Mouse (Mus musculus) forebrain, embryonic 11.5 days (tissue): ENCODE measurements around the gene Selplg. TPM values are rescaled to one million over a fixed set of nuclear protein-coding genes. Genes with fewer than 3 reads are reported as not detected.
"Not testable (repeated sequence)": the region's sequence is repeated elsewhere in the genome, so short reads cannot be mapped to it uniquely, and the experiment has no call there.

Experiments
- ATAC-seq: fragments of 200-750 bp; cut with Nextera tagmentation; replicated peaks from 2 replicates; pipeline ENCODE4 v1.8.0; 2017; ENCODE audit warnings: moderate TSS enrichment; ENCODE audit not compliant: low FRiP score
- DNase-seq: peaks from one replicate; pipeline ENCODE4 v3.0.0-alpha.2; 2017; ENCODE audit warnings: low spot score
- H3K27ac ChIP-seq: fragments of 300-500 bp; sonication (generic); 2 replicates; pipeline ENCODE4 v1.5.1; 2014; ENCODE audit warnings: low read depth, low read length
- H3K27me3 ChIP-seq: fragments of 300-500 bp; sonication (generic); 2 replicates; pipeline ENCODE4 v1.6.1; 2014; ENCODE audit warnings: mild to moderate bottlenecking, low read length, mixed read lengths; ENCODE audit not compliant: control insufficient read depth, insufficient read depth
- H3K36me3 ChIP-seq: fragments of 300-500 bp; sonication (generic); 2 replicates; pipeline ENCODE4 v1.6.1; 2014; ENCODE audit warnings: mild to moderate bottlenecking, low read length, moderate library complexity, mixed read lengths; ENCODE audit not compliant: control insufficient read depth, insufficient read depth
- H3K4me1 ChIP-seq: fragments of 300-500 bp; sonication (generic); replicated peaks from 2 replicates; pipeline ENCODE4 v1.6.1; 2014; ENCODE audit warnings: low read length, mixed read lengths; ENCODE audit not compliant: control insufficient read depth, insufficient read depth
- H3K4me2 ChIP-seq: fragments of 300-500 bp; sonication (generic); 2 replicates; pipeline ENCODE4 v1.6.1; 2014; ENCODE audit warnings: low read depth, mild to moderate bottlenecking, low read length, moderate library complexity, mixed read lengths; ENCODE audit not compliant: severe bottlenecking
- H3K4me3 ChIP-seq: fragments of 300-500 bp; sonication (generic); 2 replicates; pipeline ENCODE4 v1.5.1; 2014; ENCODE audit warnings: low read depth, low read length
- H3K9ac ChIP-seq: fragments of 300-500 bp; sonication (generic); 2 replicates; pipeline ENCODE4 v1.6.1; 2014; ENCODE audit warnings: low read length
- H3K9me3 ChIP-seq: fragments of 300-500 bp; sonication (generic); 2 replicates; pipeline ENCODE4 v1.6.1; 2016; ENCODE audit warnings: low read length, mixed read lengths; ENCODE audit not compliant: control insufficient read depth
- WGBS: fragments of 180-500 bp; shearing (Covaris S2); extraction: QIAGEN DNeasy Blood & Tissue Kit; methylation state at CpG from one replicate; pipeline ENCODE4 v1.1.7; 2014; 5-methylcytosine and 5-hydroxymethylcytosine counted together
- polyA plus RNA-seq: library from polyadenylated mRNA; unstranded; fragments of >200 nt; fragmentation: Nextera tagmentation; extraction: Ambion mirVana; gene quantifications from 2 replicates; pipeline ENCODE4 v1.2.1, GENCODE M21; 2014

Gene Selplg
- polyA plus RNA-seq, 1 experiment from 2014 or later: 0.67 TPM

- no peaks in the 10 kb centered on the region for H3K27me3 ChIP-seq
- H3K9me3 ChIP-seq: no peaks in the 10 kb centered on the region; the same call in 1 of the 2 replicates
- DNase-seq (no peak), ATAC-seq (no peak)
- H3K9ac ChIP-seq: no peak overlapping the region
- no peaks in the 10 kb centered on the region for H3K36me3 ChIP-seq
- H3K4me2 ChIP-seq: no peak overlapping the region
- H3K4me3 ChIP-seq: no peak overlapping the region
- WGBS: 39% methylated on average over 27 of the region's 27 CpGs
- H3K4me1 ChIP-seq: peaks cover 3% of the 10 kb centered on the region; the same call in 1 of the 2 replicates
- no peak overlapping the region for H3K27ac ChIP-seq
These were observed 18.1 kb downstream of the Selplg start for GRCm38 (mm10) chr5:113814111-113815040.

- H3K9ac ChIP-seq: no peak overlapping the region
- H3K4me1 ChIP-seq: peaks cover 3% of the 10 kb centered on the region; the same call in 1 of the 2 replicates
- no peaks in the 10 kb centered on the region for H3K36me3 ChIP-seq
- 29% methylated on average over 9 of the region's 9 CpGs for WGBS
- DNase-seq (no peak), ATAC-seq (no peak)
- no peaks in the 10 kb centered on the region for H3K27me3 ChIP-seq
- no peaks in the 10 kb centered on the region; the same call in 1 of the 2 replicates for H3K9me3 ChIP-seq
- no peak overlapping the region for H3K4me3 ChIP-seq
- no peak overlapping the region for H3K27ac ChIP-seq
- H3K4me2 ChIP-seq: no peak overlapping the region
These were observed 18.8 kb downstream of the Selplg start for GRCm38 (mm10) chr5:113813608-113814007.

- peaks cover 3% of the 10 kb centered on the region; the same call in 1 of the 2 replicates for H3K4me1 ChIP-seq
- no peaks in the 10 kb centered on the region for H3K27me3 ChIP-seq
- H3K9me3 ChIP-seq: no peaks in the 10 kb centered on the region; the same call in 1 of the 2 replicates
- ATAC-seq (no peak), DNase-seq (no peak)
- H3K9ac ChIP-seq: no peak overlapping the region
- no peaks in the 10 kb centered on the region for H3K36me3 ChIP-seq
- H3K27ac ChIP-seq: no peak overlapping the region
- H3K4me3 ChIP-seq: no peak overlapping the region
- no peak overlapping the region for H3K4me2 ChIP-seq
- whole genome bisulfite sequencing: 93% methylated on average over 2 of the region's 2 CpGs
These were observed 19.8 kb downstream of the Selplg start for GRCm38 (mm10) chr5:113812638-113813037.

- H3K27me3 ChIP-seq, H3K36me3 ChIP-seq, H3K4me1 ChIP-seq, DNase-seq, ATAC-seq, H3K4me3 ChIP-seq, H3K9ac ChIP-seq, H3K9me3 ChIP-seq, H3K27ac ChIP-seq, H3K4me2 ChIP-seq: not testable (repeated sequence)
- WGBS: 25% methylated on average over 11 of the region's 12 CpGs
These were observed 20.5 kb downstream of the Selplg start for GRCm38 (mm10) chr5:113811824-113812420.

- H3K4me2 ChIP-seq: no peak overlapping the region
- whole genome bisulfite sequencing: 93% methylated on average over 4 of the region's 4 CpGs
- ATAC-seq (no peak), DNase-seq (no peak)
- H3K4me3 ChIP-seq: no peak overlapping the region
- H3K27me3 ChIP-seq: no peaks in the 10 kb centered on the region
- H3K4me1 ChIP-seq: no peaks in the 10 kb centered on the region
- H3K27ac ChIP-seq: no peak overlapping the region
- no peaks in the 10 kb centered on the region for H3K36me3 ChIP-seq
- H3K9me3 ChIP-seq: no peaks in the 10 kb centered on the region; the same call in 1 of the 2 replicates
- H3K9ac ChIP-seq: no peak overlapping the region
These were observed 22.3 kb downstream of the Selplg start for GRCm38 (mm10) chr5:113810111-113810510.

- DNase-seq (no peak), ATAC-seq (no peak)
- H3K4me1 ChIP-seq: no peaks in the 10 kb centered on the region
- H3K27me3 ChIP-seq: no peaks in the 10 kb centered on the region
- no peak overlapping the region for H3K4me3 ChIP-seq
- H3K36me3 ChIP-seq: no peaks in the 10 kb centered on the region
- WGBS: 79% methylated on average over 2 of the region's 2 CpGs
- no peak overlapping the region for H3K4me2 ChIP-seq
- H3K9me3 ChIP-seq: no peaks in the 10 kb centered on the region; the same call in 1 of the 2 replicates
- no peak overlapping the region for H3K27ac ChIP-seq
- no peak overlapping the region for H3K9ac ChIP-seq
These were observed 24.3 kb downstream of the Selplg start for GRCm38 (mm10) chr5:113808177-113808576.

- Histone ChIP-seq H3K9me3 (no peaks in the 10 kb centered on the region; the same call in 1 of the 2 replicates), H3K9ac (no peak overlapping the region), H3K4me2 (no peak overlapping the region), H3K4me1 (no peaks in the 10 kb centered on the region), H3K27me3 (no peaks in the 10 kb centered on the region), H3K36me3 (no peaks in the 10 kb centered on the region), H3K4me3 (no peak overlapping the region), H3K27ac (no peak overlapping the region)
- DNase-seq: no peak
- ATAC-seq: no peak
- 65% methylated on average over 9 of the region's 9 CpGs for WGBS
These were observed 24.7 kb downstream of the Selplg start for GRCm38 (mm10) chr5:113807712-113808111.

GRCm38 (mm10) chr5:113806414-113806813, 26.0 kb downstream of the Selplg start:
- WGBS: 46% methylated on average over 10 of the region's 10 CpGs
- H3K4me1 ChIP-seq: no peaks in the 10 kb centered on the region
- ATAC-seq (no peak), DNase-seq (no peak)
- no peak overlapping the region for H3K9ac ChIP-seq
- no peaks in the 10 kb centered on the region; the same call in 1 of the 2 replicates for H3K9me3 ChIP-seq
- no peak overlapping the region for H3K4me3 ChIP-seq
- H3K27me3 ChIP-seq: no peaks in the 10 kb centered on the region
- H3K36me3 ChIP-seq: no peaks in the 10 kb centered on the region
- H3K4me2 ChIP-seq: no peak overlapping the region
- H3K27ac ChIP-seq: no peak overlapping the region
